Mouse (Mus musculus) layer of hippocampus, postnatal 25 days (tissue): Measurements from ENCODE around the gene Brd3. TPM values are rescaled to one million over a fixed set of nuclear protein-coding genes. Genes with fewer than 3 reads are reported as not detected.

ENCODE experiments used
- DNase-seq, 2 experiments: peaks; one replicate each; pipeline ENCODE4 v3.0.0; 2022; ENCODE audit warnings: mixed read lengths in 2 of 2, low spot score in 1 of 2; ENCODE audit errors: extremely low spot score in 1 of 2
- microRNA-seq, 2 experiments: library from miRNA; unstranded; fragments of <30 nt; microRNA quantifications; one replicate each; pipeline ENCODE4 v1.2.0; 2021
- total RNA-seq, 2 experiments: library from RNA; stranded (reverse); gene quantifications; 2 replicates each; pipeline ENCODE4 v1.2.3; 2021

Brd3 gene
- total RNA-seq, 2 experiments from 2014 or later, result 51.0 to 53.7 TPM

DNA sequence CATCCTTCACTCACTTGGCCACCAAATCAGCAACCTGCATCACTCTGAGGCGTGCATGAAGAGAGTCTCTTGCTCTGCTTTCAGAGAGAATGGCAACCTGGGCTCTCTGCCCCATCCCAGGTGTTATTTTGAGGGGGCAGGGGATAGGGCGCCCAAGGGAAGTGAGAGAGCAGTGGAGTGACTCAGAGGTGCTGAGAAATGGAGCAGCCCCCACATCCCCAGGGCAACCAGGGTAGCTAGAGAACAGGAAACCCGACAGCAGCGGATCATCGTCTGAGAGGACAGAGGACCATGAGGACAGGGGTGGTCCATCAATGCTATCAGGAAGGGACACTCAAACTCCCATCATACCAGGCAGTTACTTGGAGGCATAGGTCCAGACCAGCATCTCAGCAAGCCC, 100.5 kb downstream of the Brd3 start:
- no peak for DNase-seq

DNA sequence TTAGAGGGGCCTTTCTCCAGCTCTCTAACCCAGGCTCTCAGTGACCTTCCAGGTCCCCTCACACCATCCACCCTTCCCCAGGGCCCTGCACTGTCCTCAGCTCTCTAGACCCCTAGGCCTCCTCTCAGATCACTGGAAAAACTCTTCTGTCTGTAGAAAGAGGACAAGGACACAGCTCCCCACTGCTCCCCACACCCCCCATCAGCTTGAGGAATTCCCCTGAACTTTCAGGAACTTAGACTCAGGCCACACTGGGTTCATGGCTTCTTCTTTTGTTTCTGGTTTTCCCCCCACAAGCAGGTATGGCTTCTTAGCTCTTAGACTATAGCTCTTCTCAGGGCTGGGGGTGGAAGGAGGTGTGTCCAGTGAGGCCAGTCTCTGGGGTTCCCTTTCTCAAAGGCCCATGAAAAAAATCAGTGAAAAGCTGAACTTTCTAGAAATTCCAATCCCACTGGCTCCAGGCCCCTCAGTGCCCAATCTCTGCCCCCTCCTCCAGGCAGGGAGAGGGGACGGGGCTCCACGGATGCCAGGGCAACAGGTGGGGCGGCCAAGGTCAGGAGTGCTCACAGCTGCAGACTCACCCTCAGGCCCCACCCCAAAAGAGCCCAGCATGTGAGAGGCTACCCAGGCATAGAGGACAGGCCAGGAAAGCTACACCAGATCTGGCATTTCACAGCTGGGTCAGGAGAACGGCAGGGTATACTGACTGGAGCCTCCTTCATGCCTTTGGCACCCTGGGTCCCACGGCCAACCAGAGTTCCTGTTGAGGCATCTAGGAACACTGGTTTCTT, 102.2 kb downstream of the Brd3 start:
- no peak for DNase-seq

GRCm38 (mm10) chr2:27404375-27405093, 102.9 kb downstream of the Brd3 start:
- DNase-seq, result no peak

DNA sequence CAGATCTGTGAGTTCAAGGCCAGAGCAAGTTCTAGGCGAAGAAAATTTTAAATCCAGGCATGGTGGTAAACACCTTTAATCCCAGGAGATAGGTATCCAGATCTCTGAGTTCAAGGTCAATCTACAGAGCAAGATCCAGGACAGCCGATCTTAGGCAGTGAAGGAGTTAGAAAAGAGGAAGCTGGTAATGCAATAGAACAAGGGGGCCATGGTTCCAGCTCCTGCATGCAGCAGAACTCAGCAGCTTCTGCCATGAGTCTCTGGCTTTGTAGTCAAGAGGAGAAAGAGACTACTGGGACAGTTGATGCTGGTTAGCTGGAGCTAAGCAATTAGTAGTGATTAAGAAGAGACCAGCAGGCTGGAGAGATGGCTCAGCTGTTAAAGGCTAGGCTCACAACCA, 105.9 kb downstream of the Brd3 start:
- no peak for DNase-seq

- no peak for DNase-seq
Observed at GRCm38 (mm10) chr2:27400083-27400482, 107.4 kb downstream of the Brd3 start.

GRCm38 (mm10) chr2:27396656-27397440, 110.6 kb downstream of the Brd3 start:
- no peak for DNase-seq

Small RNAs within 50 kb of the gene (microRNA-seq; reads per million reads assigned to microRNA genes)
- gene Gm24049 (0 to 0.18 reads per million in 2 experiments), gene Mir7578 (0 reads per million in 2 experiments)

Other genes with a start within 250 kb of the Brd3 start
- 10 to 100 TPM; 12.5 to 12.8 TPM for gene Vav2, start 80.6 kb downstream of the Brd3 start, total RNA-seq
- 10 to 100 TPM; 24.5 to 25.4 TPM for gene Brd3os, start 65.3 kb downstream of the Brd3 start, total RNA-seq
- gene Wdr5, start 7.5 kb upstream of the Brd3 start, total RNA-seq, result 10 to 100 TPM; 27.6 to 32.6 TPM
- gene Rxra, start 168.8 kb upstream of the Brd3 start, total RNA-seq, result 10 to 100 TPM; 22.2 to 29.1 TPM